Mouse (Mus musculus) megakaryocyte-erythroid progenitor cell, adult 5-6 weeks (primary cell): ENCODE data around the gene Zfp369. TPM values are rescaled to one million over a fixed set of nuclear protein-coding genes. Genes with fewer than 3 reads are reported as not detected.

ENCODE experiments used
- total RNA-seq, 2 experiments: library from RNA; stranded (forward) in 1 of 2; stranded (reverse) in 1 of 2; fragments of 200-1000, 215-1000 nt in 1 of 2; fragments of >200 nt in 1 of 2; fragmentation: Nextera tagmentation in 1 of 2; gene quantifications; 2 replicates each; pipeline ENCODE4 v1.2.3; 2014 to 2017

The Zfp369 gene
- total RNA-seq, 2 experiments from 2014 or later: 50.6 to 57.7 TPM

Other genes with a start within 250 kb of the Zfp369 start
- gene Spata31d1c, start 245.8 kb upstream of the Zfp369 start, total RNA-seq (2014; fragmentation: Nextera tagmentation): not detected in 2 replicates
- gene Spata31d1c, start 245.8 kb upstream of the Zfp369 start, total RNA-seq (2017): not detected in 2 replicates
- gene Prss47, start 226.1 kb upstream of the Zfp369 start, total RNA-seq (2014; fragmentation: Nextera tagmentation): not detected in 2 replicates
- not detected in 2 replicates for gene Prss47, start 226.1 kb upstream of the Zfp369 start, total RNA-seq (2017)
- 48.1 and 54.7 TPM in 2 replicates for gene Mfsd14b, start 165.8 kb upstream of the Zfp369 start, total RNA-seq (2014; fragmentation: Nextera tagmentation)
- 104 and 116 TPM in 2 replicates for gene Mfsd14b, start 165.8 kb upstream of the Zfp369 start, total RNA-seq (2017)
- not detected in 2 replicates for gene Olfr465-ps1, start 140.7 kb upstream of the Zfp369 start, total RNA-seq (2014; fragmentation: Nextera tagmentation)
- gene Olfr465-ps1, start 140.7 kb upstream of the Zfp369 start, total RNA-seq (2017): not detected in 2 replicates
- gene Olfr466, start 128.6 kb upstream of the Zfp369 start, total RNA-seq (2014; fragmentation: Nextera tagmentation): not detected in 2 replicates
- not detected in 2 replicates for gene Olfr466, start 128.6 kb upstream of the Zfp369 start, total RNA-seq (2017)
- not detected in 2 replicates for gene Nlrp4f, start 72.8 kb upstream of the Zfp369 start, total RNA-seq (2014; fragmentation: Nextera tagmentation)
- gene Nlrp4f, start 72.8 kb upstream of the Zfp369 start, total RNA-seq (2017): not detected in 2 replicates
- not detected in 2 replicates for gene Gm10775, start 19.3 kb upstream of the Zfp369 start, total RNA-seq (2014; fragmentation: Nextera tagmentation)
- gene Gm10775, start 19.3 kb upstream of the Zfp369 start, total RNA-seq (2017): not detected in 2 replicates
- gene Gm10139, start 233.9 kb downstream of the Zfp369 start, total RNA-seq (2014; fragmentation: Nextera tagmentation): not detected in 2 replicates
- not detected in 2 replicates for gene Gm10139, start 233.9 kb downstream of the Zfp369 start, total RNA-seq (2017)